Mouse (Mus musculus) R1 (cell line): ENCODE measurements around the gene Ddx5.
"Not testable (repeated sequence)": the region's sequence is repeated elsewhere in the genome, so short reads cannot be mapped to it uniquely, and the experiment has no call there.

Experiments used
- DNase-seq: peaks from one replicate; pipeline ENCODE4 v3.0.0-alpha.2; 2018; ENCODE audit warnings: low read depth, low spot score

The Ddx5 gene

GRCm38 (mm10) chr11:106788775-106789459, at the start of gene Ddx5, which contains the start of gene Cep95:
Gene Ddx5 (minus strand): TSS chr11:106789185.
Gene Cep95 (plus strand): TSS chr11:106789252.
- peak; percentile 99 for DNase-seq

GRCm38 (mm10) chr11:106828079-106828478, 39.1 kb upstream of the Ddx5 start:
- no peak for DNase-seq

GRCm38 (mm10) chr11:106824403-106824802, 35.4 kb upstream of the Ddx5 start:
- DNase-seq: no peak

GRCm38 (mm10) chr11:106823741-106824140, 34.8 kb upstream of the Ddx5 start:
- DNase-seq: no peak

- DNase-seq: no peak
These were observed 33.9 kb upstream of the Ddx5 start for GRCm38 (mm10) chr11:106822911-106823310.

GRCm38 (mm10) chr11:106822491-106822890, 33.5 kb upstream of the Ddx5 start:
- DNase-seq: no peak

GRCm38 (mm10) chr11:106821397-106821796, 32.4 kb upstream of the Ddx5 start:
- DNase-seq: no peak

GRCm38 (mm10) chr11:106820972-106821371, 32.0 kb upstream of the Ddx5 start:
- DNase-seq: no peak

GRCm38 (mm10) chr11:106820252-106820651, 31.3 kb upstream of the Ddx5 start:
- DNase-seq: no peak

GRCm38 (mm10) chr11:106819595-106819994, 30.6 kb upstream of the Ddx5 start:
- no peak for DNase-seq

- DNase-seq: no peak
These were observed 29.4 kb upstream of the Ddx5 start for GRCm38 (mm10) chr11:106818341-106818740.

- DNase-seq: no peak
These were observed 28.8 kb upstream of the Ddx5 start for GRCm38 (mm10) chr11:106817808-106818207.

- no peak for DNase-seq
These were observed 28.2 kb upstream of the Ddx5 start for GRCm38 (mm10) chr11:106817156-106817555.

- no peak for DNase-seq
These were observed 27.3 kb upstream of the Ddx5 start for GRCm38 (mm10) chr11:106816316-106816715.

- DNase-seq: no peak
These were observed 26.8 kb upstream of the Ddx5 start for GRCm38 (mm10) chr11:106815761-106816160.

GRCm38 (mm10) chr11:106815331-106815730, 26.3 kb upstream of the Ddx5 start:
- DNase-seq: no peak

GRCm38 (mm10) chr11:106814601-106815320, 25.8 kb upstream of the Ddx5 start:
- DNase-seq: no peak

GRCm38 (mm10) chr11:106812410-106813136, 23.6 kb upstream of the Ddx5 start:
- DNase-seq: no peak

GRCm38 (mm10) chr11:106807442-106807841, 18.5 kb upstream of the Ddx5 start:
- DNase-seq: not testable (repeated sequence)

GRCm38 (mm10) chr11:106802069-106802627, 13.2 kb upstream of the Ddx5 start:
- DNase-seq: no peak

GRCm38 (mm10) chr11:106795679-106796078, 6.7 kb upstream of the Ddx5 start:
- DNase-seq: no peak

- DNase-seq: peak; percentile 49
These were observed 4.9 kb upstream of the Ddx5 start for GRCm38 (mm10) chr11:106793846-106794245.
